Mouse (Mus musculus) c-Kit-positive CD71-positive TER-119-negative erythroid progenitor cells, embryonic 14.5 days (primary cell): Measurements from ENCODE around the gene Gapvd1.
A peak's percentile ranks its signal among the peaks of the same experiment; 100 is the strongest.

Experiments
- DNase-seq: peaks from one replicate; pipeline ENCODE4 v3.0.0-alpha.2; 2013; ENCODE audit warnings: low read depth

Gene Gapvd1

GRCm38 (mm10) chr2:34711904-34712303 is 43.1 kb downstream of the Gapvd1 start:
- DNase-seq = no peak

DNA sequence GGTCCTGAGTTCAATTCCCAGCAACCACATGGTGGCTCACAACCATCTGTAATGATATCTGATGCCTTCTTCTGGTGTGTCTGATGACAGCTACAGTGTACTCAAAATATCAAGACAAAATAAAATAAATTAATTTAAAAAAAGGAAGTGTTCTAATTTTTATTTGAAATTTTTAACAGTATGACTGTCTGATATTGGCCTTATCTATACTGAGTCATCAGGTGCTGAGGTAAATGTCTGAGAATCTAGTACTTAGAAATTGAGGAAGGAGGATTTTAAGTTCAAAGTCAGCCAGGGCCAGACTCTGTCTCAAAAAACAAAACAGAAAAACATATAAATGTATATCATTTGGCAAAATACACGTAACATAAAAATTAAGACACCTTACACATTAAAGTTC is 46.4 kb downstream of the Gapvd1 start:
- no peak for DNase-seq

- DNase-seq = no peak
Observed at GRCm38 (mm10) chr2:34696592-34696991, 58.4 kb downstream of the Gapvd1 start.

DNA sequence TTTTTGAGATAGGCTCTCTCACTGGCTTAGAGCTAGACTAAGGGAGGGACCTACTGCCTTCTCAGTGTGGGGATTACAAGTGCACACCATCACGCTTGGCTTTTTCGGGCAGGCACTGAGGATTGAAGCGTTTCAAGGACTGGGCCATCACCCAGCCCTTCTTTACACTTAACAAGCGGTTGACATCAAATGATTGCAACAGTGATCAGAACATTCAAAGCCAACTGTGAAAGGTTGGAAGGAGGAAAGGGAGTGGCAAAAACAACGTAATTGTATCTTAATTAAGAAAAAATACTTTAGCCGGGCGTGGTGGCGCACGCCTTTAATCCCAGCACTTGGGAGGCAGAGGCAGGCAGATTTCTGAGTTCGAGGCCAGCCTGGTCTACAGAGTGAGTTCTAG is 62.2 kb downstream of the Gapvd1 start:
- no peak for DNase-seq

DNA sequence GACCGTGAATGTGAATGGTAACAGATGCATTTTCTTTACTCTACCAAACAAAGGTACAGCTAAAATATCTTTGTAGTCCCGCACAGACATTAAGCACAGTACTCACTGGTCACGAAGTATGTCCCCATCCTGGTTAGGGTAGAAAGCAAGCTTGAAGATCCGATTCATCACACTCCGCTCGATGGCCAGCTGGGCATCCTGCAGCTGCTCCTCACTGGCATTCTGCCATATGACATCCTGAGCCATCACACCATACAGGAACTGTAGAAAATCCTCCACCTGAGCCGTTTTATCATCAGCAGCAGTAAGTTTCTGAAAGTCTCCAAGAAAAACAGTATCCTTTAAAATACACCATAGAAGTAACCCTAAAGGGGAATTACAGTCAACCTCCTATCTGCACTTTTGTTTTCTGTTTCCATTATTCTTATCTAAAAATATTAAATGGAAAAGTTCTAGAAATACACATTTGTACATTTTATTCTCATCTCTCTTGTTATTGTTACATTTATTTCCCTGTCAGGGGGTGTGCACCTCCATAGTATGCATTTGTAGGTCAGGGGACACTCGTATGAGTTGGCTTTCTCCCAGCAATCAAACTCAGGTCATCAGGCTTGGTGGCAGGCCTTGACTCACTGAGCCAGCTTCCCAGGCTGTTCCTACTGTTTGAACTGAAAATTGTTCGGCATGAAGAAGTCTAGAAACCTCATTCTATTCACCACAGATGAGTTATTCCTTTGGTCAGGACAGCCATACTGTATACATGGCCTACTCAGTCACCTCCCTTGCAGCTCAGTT is 70.8 kb downstream of the Gapvd1 start:
- DNase-seq = no peak

GRCm38 (mm10) chr2:34677976-34678375 is 77.1 kb downstream of the Gapvd1 start:
- no peak for DNase-seq

- no peak for DNase-seq
Observed at GRCm38 (mm10) chr2:34677061-34677460, 78.0 kb downstream of the Gapvd1 start.

DNA sequence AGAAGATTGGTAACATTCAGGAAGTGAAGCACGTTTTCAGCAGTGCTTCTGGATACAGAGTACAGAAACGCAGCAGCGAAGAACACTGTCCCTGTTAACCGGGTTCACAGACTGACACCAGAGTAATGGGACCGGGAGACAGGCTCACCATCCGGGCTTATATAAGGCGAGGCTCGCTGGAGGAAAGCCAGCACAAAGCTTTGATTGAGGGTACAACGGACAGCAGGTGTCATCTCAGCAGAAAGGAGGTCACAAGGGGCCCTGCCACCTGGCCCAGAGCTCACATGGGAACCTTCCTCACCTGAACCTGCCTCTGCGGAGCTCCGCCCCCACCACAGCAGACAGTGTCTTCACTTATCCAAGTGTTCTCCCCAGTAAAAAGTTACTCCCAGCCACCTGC is 81.2 kb downstream of the Gapvd1 start:
- DNase-seq = no peak

GRCm38 (mm10) chr2:34671385-34672026 is 83.5 kb downstream of the Gapvd1 start:
- DNase-seq = peak; percentile 33

DNA sequence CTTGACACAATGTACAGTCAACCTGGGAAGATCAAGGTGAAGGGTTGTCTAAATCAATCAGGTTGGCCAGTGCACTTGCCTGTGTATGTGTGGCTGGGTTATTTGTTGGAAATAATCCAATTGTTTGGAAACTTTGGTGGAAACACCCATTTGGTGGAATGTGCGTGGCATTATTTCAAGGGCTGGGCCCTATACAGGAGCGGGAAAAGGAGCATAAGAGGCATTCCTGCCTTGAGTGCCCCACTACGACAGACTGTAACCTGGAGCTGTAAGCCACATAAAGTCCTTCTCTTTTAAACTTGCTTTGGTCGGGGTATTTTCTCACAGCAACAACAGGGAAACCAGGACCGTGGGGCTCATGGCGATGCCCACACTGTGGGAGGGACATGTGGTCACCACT is 84.6 kb downstream of the Gapvd1 start:
- no peak for DNase-seq

DNA sequence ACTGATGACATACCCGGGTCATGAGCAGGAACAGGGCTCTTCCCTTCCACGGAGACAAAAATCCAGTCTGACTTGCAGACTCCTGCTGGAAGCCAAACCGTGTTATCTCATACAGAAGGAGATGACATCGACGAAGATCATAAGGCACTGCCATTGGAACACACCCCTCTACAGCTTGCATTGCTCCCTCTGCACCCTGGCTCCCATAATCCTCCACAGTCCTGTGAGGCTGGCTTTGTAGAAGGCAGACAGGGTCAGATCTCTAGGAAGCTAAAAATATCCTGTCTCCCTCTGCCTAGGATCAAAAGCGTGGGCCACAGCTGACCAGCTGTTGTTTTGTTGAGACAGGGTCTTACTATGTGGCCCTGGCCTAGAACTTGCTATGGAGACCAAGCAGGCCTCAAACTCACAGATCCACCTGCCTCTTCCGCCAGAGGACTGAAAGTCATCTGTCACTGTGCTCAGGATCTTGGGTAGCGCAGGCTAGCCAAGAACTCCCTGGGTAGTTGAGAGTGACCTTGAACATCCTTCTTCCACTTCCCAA is 85.8 kb downstream of the Gapvd1 start:
- DNase-seq = no peak

DNA sequence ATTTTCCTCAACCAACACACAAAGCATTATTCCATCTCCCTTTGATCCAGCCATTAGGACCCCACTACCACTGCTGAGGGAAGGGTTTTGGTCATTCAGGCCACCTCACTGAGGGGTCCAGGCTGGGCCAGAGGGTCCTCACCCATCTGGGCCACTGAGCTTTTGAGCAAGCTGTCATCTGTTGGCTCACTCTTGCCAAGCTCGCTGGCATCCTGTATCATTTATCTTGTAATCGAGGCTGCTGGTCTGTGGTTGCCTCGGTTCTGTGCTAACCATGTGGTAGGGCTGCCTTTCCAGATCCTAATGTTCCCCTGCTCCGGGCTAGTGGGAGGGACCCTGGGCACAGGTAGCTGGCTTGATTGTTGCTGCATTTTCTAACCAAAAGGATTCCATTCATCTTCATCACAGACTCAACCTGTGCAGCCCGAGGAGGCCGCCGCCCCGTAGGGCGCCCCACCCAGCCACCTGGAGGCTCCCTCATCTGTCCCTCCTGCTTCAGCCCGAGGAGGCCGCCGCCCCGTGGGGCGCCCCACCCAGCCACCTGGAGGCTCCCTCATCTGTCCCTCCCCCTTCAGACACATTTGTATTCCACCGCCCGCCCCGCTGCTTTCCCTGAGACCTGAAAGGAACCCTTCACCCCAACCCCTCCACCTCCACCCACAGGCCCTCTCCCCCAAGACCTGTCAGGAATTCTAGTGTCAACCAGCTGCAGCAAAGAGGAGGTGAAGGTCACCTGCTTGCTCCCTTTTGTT is 86.4 kb downstream of the Gapvd1 start:
- no peak for DNase-seq

DNA sequence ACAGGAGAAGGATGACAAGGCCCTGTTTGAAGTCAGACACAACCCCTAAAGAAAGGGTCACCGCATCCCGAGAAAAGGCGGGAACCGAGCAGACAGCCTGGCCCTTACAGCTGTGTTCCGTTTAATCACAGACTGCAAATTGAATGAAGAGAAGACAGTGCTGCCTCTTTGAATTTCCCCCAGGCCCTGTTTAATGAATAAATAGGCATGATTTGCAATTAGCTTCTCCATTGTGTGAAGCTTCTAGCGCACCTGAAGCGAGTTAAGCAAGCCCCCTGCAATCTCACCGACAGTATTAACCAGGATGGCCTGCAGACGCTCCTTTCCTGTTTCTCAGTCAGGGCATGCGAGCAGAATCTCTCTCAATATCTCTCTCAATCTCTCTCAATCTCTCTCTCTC is 87.2 kb downstream of the Gapvd1 start:
- no peak for DNase-seq

DNA sequence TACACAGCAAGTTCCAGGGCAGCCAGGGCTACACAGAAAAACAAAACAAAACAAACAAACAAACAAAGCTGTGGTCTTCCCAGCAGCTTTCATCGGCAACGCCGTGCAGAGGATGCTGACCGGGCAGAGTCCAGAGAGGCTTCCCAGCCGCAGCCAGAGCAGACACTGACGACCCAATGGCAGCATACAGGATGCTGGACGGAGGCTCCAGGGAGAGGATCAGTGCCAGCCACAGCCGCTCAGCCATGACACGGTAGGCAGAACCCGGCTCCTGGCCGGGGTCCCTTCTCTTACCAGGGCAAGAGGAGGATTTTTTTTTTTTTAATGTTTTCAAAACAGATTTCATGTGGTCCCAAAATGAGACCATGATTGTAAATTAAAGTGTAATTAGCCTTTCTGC is 107.6 kb downstream of the Gapvd1 start:
- DNase-seq = no peak

- DNase-seq = no peak
Observed at GRCm38 (mm10) chr2:34646541-34646865, 108.5 kb downstream of the Gapvd1 start.

DNA sequence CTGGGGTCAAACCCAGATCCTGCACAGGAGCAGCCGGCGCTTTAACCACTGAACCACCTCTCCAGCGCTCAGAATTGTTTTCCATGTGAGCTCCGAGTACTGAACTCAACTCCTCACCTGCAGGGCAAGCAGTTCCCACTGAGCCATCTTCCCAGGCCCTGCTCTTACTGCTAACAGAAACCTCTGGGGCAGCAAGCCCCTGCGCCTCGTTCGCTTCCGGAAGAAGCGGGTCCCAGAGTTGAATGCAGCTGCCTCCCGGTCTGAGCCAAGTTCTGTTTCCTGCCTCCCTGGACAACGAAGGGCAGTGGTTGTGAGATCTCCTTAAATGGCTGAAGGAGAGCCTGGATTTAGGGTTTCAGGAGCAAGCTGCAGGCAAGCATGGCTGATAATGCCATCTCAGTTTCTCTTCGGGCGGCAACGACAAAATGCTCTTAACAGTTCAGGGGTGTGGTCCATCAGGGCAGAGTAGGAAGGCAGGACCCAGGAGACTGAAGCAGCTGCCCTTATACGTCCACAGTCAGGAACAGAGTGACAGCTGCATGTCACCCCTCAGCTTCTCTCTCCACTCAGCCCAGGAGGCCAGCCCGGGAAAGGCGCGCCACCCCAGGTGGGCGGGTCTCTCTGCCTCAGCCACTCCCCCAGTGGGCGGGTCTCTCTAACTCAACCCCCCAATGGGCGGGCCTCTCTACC is 109.0 kb downstream of the Gapvd1 start:
- peak; percentile 80 for DNase-seq

DNA sequence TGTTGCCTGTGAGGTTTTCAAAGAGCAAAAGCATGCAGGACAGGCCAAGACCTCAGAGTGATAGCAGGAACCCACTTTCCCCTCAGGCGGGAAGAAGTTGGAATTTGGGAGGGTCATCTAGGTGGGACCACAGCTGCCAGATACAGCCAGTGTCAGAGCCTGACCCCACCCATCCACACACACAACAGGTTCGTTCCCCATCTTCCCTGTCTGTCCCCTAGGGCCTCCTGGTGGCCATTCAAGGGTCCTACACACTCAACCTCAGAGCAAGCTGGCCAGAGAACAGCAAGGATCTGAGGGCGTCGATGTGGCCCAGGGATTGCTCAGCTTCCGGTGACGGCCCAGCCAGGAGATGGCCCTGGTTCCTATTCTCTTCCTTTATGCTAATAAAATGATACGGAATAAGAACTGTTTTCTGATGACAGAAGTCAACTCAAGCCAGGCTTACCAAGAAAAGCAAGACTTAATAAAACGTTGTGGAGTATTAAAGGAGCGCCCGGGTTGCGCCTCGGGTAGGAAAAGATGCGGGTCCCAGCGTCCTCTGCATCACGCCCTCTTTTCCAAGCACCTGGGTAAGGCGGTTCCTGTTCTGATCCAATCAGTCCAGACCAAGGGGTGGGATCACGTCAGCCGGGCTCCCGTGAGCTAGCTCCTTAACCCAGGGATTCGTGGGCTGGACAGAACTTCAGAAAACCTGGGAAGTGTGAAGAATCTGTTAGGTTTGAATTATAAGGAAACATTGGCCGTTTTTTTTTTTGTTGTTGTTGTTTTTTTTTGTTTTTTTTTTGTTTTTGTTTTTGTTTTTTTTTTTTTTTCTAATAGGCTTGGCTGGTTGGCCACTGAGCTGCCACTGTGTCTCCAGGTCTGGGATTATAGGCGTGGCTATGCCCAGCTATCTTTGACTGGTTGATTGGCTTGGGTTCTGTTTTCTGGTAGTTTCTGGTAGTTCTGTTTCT is 110.2 kb downstream of the Gapvd1 start:
- DNase-seq = peak; percentile 51

GRCm38 (mm10) chr2:34642351-34642750 is 112.7 kb downstream of the Gapvd1 start:
- peak; percentile 66 for DNase-seq

DNA sequence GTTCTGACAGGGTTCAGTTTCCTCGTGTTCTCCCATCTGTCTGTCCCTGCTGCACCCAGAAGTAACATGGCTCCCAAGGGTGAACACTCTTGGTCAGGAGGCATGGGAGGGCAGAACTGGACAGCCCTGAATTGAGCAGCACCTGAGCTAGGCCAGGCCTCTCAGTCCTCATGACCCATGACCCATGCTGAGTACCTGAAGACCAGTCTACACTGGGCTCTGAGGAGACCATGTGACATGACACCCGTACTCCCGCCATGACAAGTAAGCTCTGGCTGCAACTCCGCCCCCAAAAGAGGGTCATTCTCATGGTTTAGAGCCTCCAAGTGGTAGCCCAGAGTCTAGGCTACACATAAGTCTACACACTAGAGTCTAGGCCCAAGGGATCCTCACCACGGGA is 115.3 kb downstream of the Gapvd1 start:
- no peak for DNase-seq

DNA sequence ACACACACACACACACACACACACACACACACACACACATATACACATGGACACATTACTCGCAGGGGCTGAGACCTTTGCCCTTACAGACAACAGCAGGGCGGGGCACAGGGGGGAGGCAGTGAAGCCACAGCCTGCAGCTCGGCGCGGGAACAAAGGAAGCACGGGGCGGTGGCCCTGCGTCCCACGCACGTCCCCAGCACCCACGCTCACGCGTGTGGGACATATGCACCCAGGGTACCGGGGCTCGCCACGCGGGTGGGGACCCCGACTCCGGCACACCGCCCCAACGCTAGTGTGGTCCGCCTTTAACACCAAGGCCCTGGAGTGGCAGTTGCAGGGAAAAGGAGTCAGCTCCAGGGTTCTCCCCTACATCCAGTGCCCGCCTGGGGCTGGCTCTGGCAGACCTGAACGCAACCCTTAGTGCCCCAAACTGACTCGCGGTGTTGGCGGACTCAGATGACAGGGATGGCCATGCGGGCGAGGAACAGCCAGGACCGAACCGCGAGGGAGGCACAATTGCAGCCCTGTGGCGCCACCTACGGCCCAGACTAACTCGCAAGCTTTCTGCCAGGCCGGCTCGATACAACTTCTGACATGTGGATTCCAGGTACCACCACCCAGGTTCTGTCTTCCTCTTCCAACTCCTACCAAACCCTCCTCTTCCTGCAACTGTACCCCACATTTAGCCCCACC is 115.9 kb downstream of the Gapvd1 start:
- peak; percentile 75 for DNase-seq
